Mouse (Mus musculus) layer of hippocampus, postnatal 25 days (tissue): Measurements from ENCODE around the gene Amz2. TPM values are rescaled to one million over a fixed set of nuclear protein-coding genes. Genes with fewer than 3 reads are reported as not detected.

ENCODE experiments used
- DNase-seq, 2 experiments: peaks; one replicate each; pipeline ENCODE4 v3.0.0; 2022; ENCODE audit warnings: mixed read lengths in 2 of 2, low spot score in 1 of 2; ENCODE audit errors: extremely low spot score in 1 of 2
- total RNA-seq, 2 experiments: library from RNA; stranded (reverse); gene quantifications; 2 replicates each; pipeline ENCODE4 v1.2.3; 2021

Amz2 gene
- total RNA-seq, 2 experiments from 2014 or later = 57.3 to 63.2 TPM

DNA sequence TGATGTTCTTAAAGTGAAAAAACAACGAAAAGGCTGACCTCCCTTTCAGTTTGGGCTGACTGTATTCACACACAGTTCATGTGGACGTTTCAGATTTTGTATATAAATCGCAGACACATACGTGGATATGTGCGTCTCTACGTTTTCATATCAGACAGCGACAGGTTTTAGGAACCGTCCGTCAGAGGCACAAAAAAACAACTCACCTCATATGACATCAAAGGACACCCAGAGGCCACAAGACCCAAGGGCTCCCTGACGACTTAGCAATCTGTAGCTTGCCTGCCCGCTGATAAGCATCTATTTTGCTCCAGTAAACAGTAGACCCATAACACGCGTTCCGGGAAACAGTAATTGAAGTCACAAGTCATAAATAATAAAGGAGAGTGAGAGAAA lies 5.2 kb upstream of the Amz2 start:
- DNase-seq = no peak

DNA sequence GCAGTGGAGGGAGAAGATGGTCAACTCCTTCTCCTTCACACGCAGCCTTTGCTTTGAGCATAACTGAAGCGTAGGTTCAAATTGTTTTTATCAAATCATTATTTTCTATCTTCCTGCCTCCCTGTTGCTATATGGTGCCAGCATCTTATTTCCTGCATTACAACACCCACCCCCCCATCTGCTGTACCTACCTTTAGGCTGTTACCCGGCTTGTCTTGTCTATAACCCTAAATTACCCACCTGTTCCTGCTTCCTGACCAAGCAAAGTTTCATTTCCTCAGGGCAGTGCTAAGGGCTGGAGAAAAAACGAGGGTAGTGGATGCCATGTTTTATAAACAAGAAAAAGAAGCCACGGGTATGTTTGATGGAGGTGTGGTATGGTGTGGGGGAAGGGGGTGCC lies 4.5 kb upstream of the Amz2 start:
- DNase-seq = no peak

DNA sequence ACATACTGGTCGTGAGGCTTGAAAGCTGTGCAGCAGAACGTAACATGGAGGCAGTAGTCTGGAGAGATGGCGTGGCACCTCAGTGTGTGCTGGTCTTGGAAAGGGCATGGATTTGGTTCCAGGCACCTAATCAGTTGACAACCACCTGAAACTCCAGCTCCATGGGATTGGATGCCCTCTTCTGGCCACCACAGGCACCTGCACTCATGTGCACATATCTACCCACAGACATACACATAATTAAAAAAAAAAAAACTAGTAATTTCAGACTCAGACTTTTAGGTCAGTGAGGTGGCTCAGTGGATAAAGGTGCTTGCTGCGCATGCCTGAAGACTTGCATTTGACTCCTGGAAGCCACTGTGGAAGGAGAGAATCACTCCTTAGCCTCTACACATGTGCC lies 3.5 kb upstream of the Amz2 start:
- no peak for DNase-seq

DNA sequence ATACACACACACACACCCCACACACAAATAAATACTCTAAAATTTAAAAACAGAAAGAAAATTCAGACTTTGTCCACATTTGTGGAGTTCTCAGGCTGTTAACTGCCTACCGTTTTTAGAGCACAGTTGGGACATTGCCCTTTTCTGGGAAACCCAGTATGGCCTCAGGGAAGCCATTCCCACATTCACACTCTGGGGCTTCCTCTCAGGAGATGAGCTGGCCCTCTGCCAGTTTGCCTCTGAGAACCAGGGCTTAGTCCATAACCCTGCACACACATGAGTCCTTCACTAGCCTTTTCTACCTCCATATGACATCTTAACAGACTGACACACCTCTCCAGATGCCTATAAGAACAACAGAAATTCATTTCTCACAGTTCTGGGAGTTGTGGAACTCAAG lies 2.5 kb upstream of the Amz2 start:
- DNase-seq = no peak

DNA sequence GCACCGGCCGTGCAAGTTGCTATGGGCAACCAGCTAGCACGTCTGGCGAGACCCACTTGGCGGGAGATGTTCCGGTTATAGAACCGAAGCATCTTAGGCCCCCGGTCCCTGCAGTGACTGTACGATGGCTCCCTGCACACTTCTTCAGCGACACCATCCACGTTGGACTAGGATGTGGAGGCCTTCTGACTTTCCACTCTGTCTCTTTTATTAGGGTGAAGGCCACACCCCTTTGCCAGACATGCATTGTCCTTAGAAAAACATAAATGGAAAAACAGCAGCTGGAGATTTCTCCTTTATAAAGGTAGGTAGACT lies 483 bp downstream of the Amz2 start:
- DNase-seq = no peak

DNA sequence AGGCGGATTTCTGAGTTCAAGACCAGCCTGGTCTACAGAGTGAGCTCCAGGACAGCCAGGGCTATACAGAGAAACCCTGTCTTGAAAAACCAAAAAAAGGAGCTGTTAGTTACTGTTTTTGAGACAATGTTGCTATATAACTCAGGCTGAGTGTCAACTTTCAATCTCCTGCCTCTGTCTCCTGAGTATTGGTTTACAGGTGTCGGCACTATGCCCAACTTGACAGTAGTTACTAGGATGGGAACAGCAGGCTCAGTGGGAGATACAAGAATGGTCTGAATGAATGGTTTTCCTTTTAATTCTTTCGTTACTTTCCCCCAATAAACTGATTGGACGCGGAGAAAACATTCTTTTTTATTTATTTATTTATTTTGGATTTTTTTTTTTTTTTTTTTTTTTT lies 1.6 kb downstream of the Amz2 start:
- no peak for DNase-seq

DNA sequence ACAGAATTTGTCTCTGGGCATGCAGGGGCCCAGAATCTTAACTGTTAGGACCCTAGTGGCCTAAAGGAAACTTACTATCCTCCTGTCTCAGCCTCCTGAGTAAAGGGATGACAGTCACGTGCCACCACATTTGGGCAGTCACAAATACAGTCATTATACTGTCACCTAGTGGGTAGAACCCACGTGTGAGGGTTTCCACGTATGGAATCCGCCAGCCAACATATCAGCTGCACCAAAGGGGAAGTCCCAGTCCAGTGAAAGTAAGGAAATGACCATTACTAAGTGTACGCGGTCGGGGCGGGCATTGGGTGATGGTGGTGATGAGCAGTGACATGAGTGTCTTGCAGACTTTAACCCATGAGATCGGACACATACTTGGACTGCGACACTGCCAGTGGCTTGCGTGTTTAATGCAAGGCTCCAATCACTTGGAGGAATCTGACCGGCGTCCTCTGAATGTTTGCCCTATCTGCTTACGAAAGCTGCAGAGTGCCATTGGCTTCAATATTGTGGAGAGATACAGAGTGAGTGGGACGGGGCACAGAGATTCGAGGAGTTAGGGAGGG lies 8.6 kb downstream of the Amz2 start:
- DNase-seq = no peak

DNA sequence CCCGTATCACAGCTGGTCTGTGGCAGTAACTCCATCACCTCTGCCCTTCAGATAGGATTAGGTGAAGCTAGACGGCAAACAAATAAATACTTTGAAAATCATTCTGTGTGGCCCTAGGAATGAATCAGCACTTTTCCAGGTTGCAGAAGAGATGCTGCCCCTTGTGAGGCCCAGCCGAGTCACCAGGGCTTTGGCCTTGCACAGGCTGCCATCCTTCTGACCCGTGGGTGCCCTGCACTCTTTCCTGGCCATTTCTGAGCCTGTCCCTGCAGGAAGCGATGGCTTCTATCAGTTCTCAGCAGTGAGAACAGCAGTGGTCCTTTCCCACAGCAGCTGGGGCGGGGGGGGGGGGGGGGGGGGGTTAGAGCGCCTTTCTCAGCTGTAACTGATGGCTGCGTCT lies 11.1 kb downstream of the Amz2 start:
- no peak for DNase-seq

DNA sequence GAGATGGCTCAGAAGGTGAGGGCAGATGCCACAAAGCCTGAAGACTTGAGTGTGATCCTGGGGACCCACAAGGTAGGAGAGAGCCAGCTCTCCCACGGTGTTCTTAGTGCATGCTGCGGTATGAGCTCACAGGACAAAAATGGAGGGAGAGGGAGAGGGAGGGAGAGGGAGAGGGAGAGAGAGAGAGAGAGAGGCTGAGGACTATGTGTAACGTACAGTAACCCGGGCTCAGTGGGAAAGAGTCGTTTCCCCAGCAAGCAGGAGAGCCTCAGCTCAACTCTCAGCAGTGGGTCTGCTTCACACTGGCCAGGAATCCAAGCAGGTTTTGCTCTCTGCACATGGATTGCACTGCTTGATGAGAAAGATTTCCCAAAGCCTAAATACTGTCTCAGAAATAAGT lies 13.5 kb downstream of the Amz2 start:
- no peak for DNase-seq

DNA sequence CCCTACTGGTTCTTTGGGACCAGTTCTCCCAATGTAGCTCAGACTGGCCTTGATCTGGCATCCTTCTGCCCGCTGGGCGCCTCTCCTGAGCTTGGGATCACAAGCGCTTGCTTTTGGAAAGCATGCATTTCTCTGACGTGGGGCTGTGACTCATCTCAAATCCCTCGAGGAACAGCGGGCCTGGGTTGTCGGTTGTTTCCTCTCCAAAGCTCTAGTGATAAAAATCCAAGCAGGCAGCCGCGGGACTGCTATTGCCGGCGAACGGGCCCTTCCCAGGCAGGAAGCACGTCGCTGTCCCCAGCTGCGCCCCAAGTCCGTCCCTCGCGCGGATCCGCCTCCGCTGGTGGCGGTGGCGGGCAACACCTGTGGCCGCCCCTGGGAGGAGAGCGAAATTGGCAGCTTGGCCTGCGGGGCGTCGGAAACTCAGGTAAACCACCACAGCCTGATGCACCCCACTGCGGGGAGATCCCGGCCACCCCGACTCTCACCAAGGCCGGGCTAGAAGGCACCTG lies 14.1 kb downstream of the Amz2 start:
- peak; percentile 47 to 49 for DNase-seq

DNA sequence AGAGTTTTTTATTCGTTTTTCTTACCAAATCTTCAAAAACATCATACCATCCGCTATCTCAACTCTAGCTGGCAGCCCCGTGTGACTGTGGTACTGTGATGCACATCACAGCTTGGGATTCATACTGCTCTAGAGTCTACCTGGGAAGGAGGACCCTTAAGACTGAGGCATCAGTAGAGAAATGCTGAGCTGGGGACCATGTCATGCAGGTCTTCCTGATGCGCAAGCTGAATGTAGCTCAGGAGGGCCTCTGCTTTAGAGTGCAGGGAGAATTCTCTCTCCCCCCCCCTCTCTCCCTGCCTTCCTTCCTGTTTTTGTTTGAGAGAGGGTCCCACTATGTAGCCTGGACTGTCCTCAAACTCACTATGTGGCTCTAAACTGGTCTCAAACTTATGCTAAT lies 14.9 kb downstream of the Amz2 start:
- no peak for DNase-seq

DNA sequence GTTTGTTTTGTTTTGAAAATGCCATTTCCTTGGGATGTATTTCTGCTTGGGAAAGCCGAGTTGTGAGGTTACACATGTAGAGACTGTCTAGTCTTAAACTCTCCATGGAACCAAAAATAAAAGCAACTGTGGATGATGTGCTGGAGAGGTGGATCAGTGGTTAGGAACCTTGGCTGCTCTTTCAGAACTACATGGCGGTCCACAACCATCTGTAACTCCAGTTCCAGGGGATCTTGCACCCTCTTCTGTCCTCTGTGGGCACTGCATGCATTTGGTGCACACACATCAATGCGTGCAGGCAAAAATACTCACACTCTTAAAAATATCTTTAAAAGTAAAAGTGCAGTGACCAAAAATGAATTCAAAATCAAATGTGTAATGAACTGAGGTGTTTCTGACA lies 15.4 kb downstream of the Amz2 start:
- DNase-seq = peak in 1 of 2 experiments; percentile 22

DNA sequence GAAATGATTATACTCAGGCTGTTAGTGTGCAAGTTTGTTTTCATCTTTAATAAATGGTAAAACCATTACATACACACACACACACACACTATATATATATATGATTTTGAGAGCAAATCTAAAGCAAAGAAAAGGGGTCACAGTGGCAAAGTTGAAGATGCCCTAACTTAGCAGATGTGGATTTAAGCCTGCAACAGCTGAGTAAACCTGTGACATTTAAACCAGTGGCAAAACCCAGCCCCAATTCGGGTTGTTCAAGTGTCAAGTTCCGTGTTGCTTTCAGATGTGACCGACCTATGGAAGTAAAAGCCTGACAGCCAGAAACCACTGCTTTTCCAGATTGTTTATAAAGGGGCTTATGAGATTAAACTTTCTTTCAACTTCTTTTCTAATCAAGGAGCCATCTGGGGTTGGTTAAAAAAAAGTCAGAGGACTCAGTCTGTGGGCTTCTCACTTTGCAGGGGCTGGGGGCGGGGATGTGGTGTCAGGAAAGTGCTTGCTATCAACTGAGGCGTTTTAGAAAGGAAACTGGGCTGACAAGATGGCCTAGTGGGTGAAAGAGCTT lies 16.5 kb downstream of the Amz2 start:
- DNase-seq = no peak

DNA sequence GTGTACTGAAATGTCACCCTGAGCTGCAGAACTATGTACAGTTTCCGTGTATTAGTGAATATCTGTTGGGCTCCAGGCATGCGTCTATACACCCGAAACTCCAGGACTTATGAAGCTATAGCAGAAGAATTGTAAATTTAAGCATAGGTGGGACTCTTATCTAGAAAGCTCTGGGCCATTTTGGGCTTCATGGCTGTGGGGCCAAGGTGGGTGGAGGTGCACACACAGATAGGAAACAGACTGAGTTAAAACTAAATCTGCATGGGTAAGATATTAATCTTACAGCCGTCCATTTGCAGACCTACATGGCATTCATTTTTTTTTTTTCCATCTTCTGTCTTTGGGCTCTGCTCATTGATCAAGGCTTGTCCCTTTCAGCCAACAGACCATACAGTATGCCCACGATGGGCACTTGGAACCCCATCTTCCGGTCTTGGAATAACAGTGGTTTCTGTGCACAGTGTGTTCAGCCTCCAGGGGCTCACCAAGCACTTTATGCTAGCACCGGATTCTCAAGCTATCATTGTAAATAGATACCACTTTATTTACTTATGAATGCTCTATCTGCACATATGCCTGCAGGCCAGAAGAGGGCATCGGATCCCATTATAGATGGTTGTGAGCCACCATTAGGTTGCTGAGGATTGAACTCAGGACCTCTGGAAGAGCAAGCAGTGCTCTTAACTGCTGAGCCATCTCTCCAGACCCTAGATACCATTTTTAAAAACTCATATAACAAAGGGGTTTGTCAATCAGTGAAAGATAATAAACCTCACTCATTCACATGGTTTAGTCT lies 17.9 kb downstream of the Amz2 start:
- no peak for DNase-seq

DNA sequence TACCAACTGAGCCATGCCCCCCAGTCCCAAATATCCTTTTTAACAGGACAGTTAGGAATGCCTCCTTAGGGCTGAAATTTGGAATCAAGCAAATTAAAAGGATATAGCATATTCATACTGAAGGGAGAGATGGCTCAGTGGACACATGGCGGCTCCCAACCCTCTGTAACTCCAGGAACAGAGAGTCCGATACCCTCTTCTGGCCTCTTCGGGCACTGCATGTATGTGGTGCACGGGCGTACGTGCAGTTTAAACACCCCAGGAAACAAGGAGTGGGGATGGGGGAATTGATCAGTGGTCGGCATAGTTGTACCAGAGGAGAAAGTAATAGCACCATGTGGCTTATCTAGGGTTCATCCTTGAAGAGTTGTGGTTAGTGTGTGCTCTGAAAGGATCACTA lies 18.9 kb downstream of the Amz2 start:
- DNase-seq = no peak

DNA sequence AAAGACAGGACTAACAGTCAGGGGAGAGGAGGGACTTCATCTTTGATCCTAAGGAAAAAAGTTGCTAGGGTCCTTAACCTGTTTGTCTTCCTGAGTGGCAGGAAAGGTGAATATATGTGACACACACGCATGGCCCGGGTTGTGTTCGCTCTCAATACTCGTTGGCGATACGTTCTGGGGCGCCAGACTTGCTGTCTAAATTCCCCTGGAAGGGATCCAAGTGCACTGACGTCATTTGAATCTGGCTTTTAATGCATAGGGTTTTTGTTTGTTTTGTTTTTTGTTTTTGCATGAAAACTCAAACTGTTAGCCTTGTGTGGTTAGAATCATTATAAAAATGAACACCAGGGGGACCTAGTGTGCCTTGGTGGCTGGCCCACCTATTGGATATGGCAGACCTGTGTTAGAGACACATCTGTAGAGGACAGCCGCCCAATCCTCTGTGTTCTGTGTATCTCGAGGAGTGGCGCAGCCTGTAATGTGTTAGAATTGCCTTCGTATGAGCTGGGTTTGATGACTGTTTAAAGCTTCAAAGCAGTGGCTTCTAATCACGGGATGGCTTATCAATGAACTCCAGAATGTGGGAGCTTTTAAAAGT lies 19.8 kb downstream of the Amz2 start:
- DNase-seq = no peak

DNA sequence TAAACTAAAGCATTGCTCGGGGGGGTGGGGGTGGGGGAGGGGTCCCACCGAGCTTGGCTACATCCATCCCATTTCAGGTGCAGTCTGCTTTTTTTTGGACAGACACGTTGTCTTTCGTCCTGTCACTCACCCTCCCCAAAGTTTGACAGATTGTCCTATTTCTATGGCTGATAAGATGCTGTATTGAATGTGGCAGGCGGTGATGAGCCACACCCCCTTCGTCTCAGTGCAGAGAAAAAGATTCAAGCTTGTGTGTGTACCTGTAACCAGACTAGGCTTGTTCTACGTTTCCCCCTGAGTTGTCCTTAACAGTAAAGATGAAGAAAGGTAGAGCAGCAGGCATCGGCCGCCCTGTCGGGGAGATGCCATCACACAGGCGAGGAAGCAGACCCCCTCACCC lies 25.4 kb downstream of the Amz2 start:
- DNase-seq = no peak

DNA sequence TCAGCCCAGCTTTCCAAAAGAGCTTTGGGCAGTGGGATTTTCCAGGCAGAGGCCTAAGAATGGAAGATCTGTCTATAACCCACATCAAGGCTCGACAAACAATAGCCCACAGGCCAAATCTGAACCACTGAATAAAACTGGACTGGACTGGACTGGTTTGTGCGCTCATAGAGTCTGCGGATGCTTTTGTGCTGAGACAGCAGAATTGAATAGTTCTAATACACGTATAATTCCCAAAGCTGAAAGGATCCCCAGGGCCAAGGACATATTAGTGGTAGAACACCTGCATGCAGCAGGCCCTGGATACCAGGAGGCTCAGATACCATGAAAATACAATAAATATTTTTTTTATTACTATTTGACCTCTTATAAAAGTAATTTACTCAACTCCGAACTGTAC lies 30.5 kb downstream of the Amz2 start:
- no peak for DNase-seq

DNA sequence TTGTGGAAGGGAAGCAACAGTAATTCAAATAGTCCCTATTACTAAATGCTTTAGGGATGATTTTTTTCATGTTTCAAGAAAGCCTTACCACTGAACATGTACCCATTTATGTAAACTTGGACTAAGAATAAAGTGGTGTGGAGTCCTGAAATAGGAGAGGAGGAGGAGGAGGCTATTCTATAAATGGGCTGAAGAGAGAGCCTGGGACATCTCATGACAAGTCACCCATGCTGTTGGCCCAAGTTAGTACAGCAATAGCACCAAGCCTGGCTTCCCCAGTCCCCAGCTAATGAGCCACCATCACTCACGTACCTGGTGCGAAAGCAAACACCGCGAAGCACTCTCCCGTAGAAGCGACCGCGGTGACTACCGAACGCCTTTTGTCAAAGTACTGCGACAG lies 32.4 kb downstream of the Amz2 start:
- no peak for DNase-seq

DNA sequence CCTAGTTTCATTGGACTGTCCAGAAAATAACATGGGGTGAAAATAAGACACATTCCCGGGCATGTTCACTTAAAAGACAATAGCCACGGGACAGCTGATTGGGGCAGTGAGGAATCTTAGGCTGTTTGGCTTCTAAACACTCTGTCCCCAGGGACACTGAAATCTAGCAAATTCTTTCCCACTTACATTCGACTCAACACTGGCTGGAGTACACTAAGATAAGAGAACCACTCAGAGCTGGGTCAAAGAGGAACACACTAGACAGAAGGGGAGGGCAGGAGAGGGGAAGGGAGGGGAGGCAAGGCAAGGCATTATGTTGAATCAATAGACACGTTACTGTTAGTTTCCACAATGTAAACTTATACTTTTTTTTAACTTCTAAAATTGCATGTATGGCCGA lies 34.8 kb downstream of the Amz2 start:
- DNase-seq = no peak

DNA sequence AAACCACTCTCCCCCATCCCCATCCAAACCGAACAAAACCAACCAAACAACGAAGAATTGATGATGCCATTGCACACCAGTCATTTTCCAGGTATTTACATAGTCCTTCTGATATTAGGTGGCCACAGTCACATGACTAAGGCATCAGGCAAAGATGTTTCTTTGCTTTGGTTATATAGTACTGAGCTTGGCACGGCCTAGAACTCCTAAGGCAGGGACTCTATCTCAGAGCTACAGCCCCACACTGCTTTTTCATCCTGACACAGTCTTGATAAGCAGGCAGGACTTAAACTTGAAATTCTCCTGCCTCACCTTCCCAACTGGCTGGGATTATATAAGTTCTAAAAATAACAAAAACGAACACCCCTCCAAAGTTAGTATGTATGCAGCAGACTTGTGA lies 39.3 kb downstream of the Amz2 start:
- no peak for DNase-seq

DNA sequence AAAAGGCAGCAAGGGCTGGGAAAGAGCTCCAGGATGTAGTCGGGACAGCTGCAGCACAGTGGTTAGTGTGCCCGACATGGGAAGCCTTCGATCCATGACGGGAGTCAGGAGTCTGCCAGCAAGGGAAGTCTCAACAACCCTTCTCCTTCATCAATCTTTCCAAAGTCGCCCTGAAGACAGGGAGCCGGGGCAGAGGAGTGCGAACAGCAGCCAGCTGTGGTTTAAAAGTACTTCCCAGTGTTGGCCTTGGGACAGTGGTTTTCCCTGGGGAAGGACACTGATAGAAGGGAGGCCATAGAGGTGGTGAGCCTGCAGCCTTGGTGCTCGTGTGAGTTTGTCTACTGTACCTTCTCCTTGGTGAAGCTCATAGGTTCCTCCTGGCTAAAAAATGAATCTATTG lies 41.2 kb downstream of the Amz2 start:
- no peak for DNase-seq
